Mouse (Mus musculus) left cerebral cortex, adult 11 months (tissue): ENCODE measurements around the gene Ppox.

Source experiments
- DNase-seq: peaks from one replicate; pipeline ENCODE4 v3.0.0; 2022; ENCODE audit warnings: low spot score

The Ppox gene

GRCm38 (mm10) chr1:171265971-171266744, 14.8 kb downstream of the Ppox start:
- DNase-seq = no peak

- DNase-seq = no peak
These were observed 17.1 kb downstream of the Ppox start for GRCm38 (mm10) chr1:171263666-171264461.

- no peak for DNase-seq
These were observed 17.8 kb downstream of the Ppox start for GRCm38 (mm10) chr1:171263185-171263611.

GRCm38 (mm10) chr1:171262594-171263130, 18.3 kb downstream of the Ppox start:
- DNase-seq = no peak

GRCm38 (mm10) chr1:171260316-171260715, 20.7 kb downstream of the Ppox start:
- no peak for DNase-seq

GRCm38 (mm10) chr1:171258921-171259320, 22.1 kb downstream of the Ppox start:
- DNase-seq = no peak

GRCm38 (mm10) chr1:171257781-171258180, 23.2 kb downstream of the Ppox start:
- DNase-seq = no peak

GRCm38 (mm10) chr1:171256937-171257548, 23.9 kb downstream of the Ppox start:
- DNase-seq = no peak

- DNase-seq = no peak
These were observed 24.7 kb downstream of the Ppox start for GRCm38 (mm10) chr1:171256095-171256818.

- DNase-seq = no peak
These were observed 28.6 kb downstream of the Ppox start for GRCm38 (mm10) chr1:171252415-171252814.

GRCm38 (mm10) chr1:171251594-171252324, 29.2 kb downstream of the Ppox start:
- no peak for DNase-seq

GRCm38 (mm10) chr1:171250680-171251593, 30.0 kb downstream of the Ppox start, which contains the start of gene Ndufs2:
Gene Ndufs2, minus strand, starts transcription at chr1:171251388.
- no peak for DNase-seq

GRCm38 (mm10) chr1:171249913-171250600, 30.9 kb downstream of the Ppox start, which contains the start of gene Adamts4:
Gene Adamts4, plus strand, starts transcription at chr1:171250421.
- DNase-seq = no peak

- no peak for DNase-seq
These were observed 32.4 kb downstream of the Ppox start for GRCm38 (mm10) chr1:171248386-171249226.

- no peak for DNase-seq
These were observed 33.1 kb downstream of the Ppox start for GRCm38 (mm10) chr1:171247916-171248315.

GRCm38 (mm10) chr1:171247453-171247841, 33.5 kb downstream of the Ppox start:
- no peak for DNase-seq

GRCm38 (mm10) chr1:171246709-171247452, 34.1 kb downstream of the Ppox start:
- DNase-seq = peak; percentile 97

GRCm38 (mm10) chr1:171245353-171245752, 35.6 kb downstream of the Ppox start:
- no peak for DNase-seq
